In the genomic region with DNA sequence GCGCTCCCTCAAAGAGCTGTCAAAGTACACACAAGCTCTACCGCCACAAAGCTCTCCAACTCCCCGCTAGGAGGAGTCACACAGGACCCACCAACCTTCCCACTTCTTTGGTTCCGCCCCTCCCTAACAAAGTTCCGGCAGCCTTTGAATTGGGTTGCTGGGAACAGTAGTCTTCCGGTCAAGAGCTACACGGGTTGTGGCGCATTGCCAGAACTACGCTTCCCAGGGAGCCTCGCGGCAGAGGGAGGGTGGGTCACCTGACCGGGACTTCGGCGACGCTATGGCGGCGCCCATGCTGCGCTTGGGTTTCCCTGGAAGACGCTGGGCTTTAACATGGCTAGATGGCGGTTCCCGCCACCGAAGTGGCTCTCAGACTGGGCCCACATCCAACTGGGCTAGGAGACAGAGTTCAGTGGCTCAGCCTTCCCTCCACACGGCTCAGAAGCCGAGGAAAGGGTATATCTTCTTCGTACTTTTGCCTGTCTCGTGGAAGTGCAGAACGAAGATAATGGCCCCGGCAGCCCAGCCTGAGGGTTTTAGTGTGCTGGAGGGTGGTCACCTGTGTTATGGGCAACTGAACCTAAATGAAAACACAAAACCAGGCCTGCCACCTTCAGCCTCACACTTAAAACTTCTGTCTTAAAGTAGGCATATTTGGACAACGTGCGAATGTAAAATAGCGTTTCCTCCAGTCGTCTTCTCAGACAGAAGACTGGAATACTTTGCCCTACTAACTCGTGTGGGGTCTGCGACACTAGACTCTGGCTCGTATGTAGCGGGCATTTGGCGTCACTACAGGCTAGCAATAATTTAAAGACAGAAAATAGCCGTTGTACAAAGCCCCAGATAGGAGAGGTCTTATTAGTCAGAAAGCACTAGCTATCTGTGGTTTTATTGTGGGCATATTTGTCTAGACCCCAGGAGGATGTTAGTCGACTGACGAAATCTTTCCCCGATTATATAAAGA, we compare ENCODE assay signal across 7 mouse cellular contexts. TPM values are rescaled to one million over a fixed set of nuclear protein-coding genes. Genes with fewer than 3 reads are reported as not detected.
DNase-seq lines count a peak whose midpoint lies in the region; ATAC-seq lines count a peak whose summit lies in the region.

Gene Gatb, plus strand, starts transcription at position 256 of the 967 bp plus-strand sequence.

- H3K36me3 ChIP-seq in embryonic facial prominence, embryonic 11.5 days (replicated peaks; ENCODE audit: control insufficient read depth, insufficient read depth, low read depth, low read length): no peaks in the 10 kb centered on the region
- H3K36me3 ChIP-seq in limb, embryonic 10.5 days: no peaks in the 10 kb centered on the region
- no peaks in the 10 kb centered on the region for H3K36me3 ChIP-seq in midbrain, embryonic 13.5 days

- peak within 1 kb of the TSS; percentile 55 for H3K4me2 ChIP-seq in embryonic facial prominence, embryonic 11.5 days (ENCODE audit: low read depth, low read length)
- H3K4me2 ChIP-seq in midbrain, embryonic 13.5 days (replicated peaks): peak within 1 kb of the TSS; percentile 76

- peak; percentile 100 for ATAC-seq in embryonic facial prominence, embryonic 11.5 days (replicated peaks; ENCODE audit: insufficient number of reproducible peaks, low FRiP score, low TSS enrichment, low read depth)
- ATAC-seq in granulocyte monocyte progenitor cell, adult 5-6 weeks (replicated peaks; ENCODE audit: poor library complexity, severe bottlenecking): peak; percentile 93
- ATAC-seq in midbrain, embryonic 13.5 days: peak; percentile 99

- H3K9me3 ChIP-seq in embryonic facial prominence, embryonic 11.5 days (replicated peaks; ENCODE audit: control insufficient read depth, low read length): no peaks in the 10 kb centered on the region
- no peaks in the 10 kb centered on the region for H3K9me3 ChIP-seq in limb, embryonic 10.5 days (replicated peaks)
- no peaks in the 10 kb centered on the region for H3K9me3 ChIP-seq in midbrain, embryonic 13.5 days

- no peaks in the 10 kb centered on the region for H3K27me3 ChIP-seq in embryonic facial prominence, embryonic 11.5 days (ENCODE audit: control insufficient read depth, insufficient read depth, low read length)
- H3K27me3 ChIP-seq in limb, embryonic 10.5 days (ENCODE audit: low read depth, poor library complexity, severe bottlenecking): no peaks in the 10 kb centered on the region
- no peaks in the 10 kb centered on the region for H3K27me3 ChIP-seq in midbrain, embryonic 13.5 days

- H3K9ac ChIP-seq in embryonic facial prominence, embryonic 11.5 days (replicated peaks; ENCODE audit: low read length): peak within 1 kb of the TSS; percentile 85
- peak within 1 kb of the TSS; percentile 79 for H3K9ac ChIP-seq in midbrain, embryonic 13.5 days (replicated peaks)

- DNase-seq in adrenal gland, postnatal 14 days: peak; percentile 100
- DNase-seq in embryonic facial prominence, embryonic 11.5 days (ENCODE audit: low spot score): peak; percentile 99
- DNase-seq in kidney, adult 11 months: peak; percentile 99
- peak; percentile 93 for DNase-seq in limb, embryonic 10.5 days (ENCODE audit: low spot score)
- DNase-seq in spleen, adult 12 weeks (ENCODE audit: low spot score): peak; percentile 94

- peak within 1 kb of the TSS; percentile 61 for H3K4me3 ChIP-seq in embryonic facial prominence, embryonic 11.5 days (ENCODE audit: low read depth, low read length)
- peak within 1 kb of the TSS; percentile 84 for H3K4me3 ChIP-seq in limb, embryonic 10.5 days
- H3K4me3 ChIP-seq in midbrain, embryonic 13.5 days (replicated peaks): peak within 1 kb of the TSS; percentile 78

- 3% methylated on average over 41 of the region's 41 CpGs for whole genome bisulfite sequencing in embryonic facial prominence, embryonic 11.5 days
- WGBS in limb, embryonic 10.5 days: 4% methylated on average over 41 of the region's 41 CpGs
- WGBS in midbrain, embryonic 13.5 days: 3% methylated on average over 41 of the region's 41 CpGs

- no peaks in the 10 kb centered on the region for H3K4me1 ChIP-seq in embryonic facial prominence, embryonic 11.5 days (ENCODE audit: control insufficient read depth, insufficient read depth, low read length)
- 0 out of 2 replicates have a peak, but pooled peaks cover 9% of the 10 kb centered on the region for H3K4me1 ChIP-seq in limb, embryonic 10.5 days
- H3K4me1 ChIP-seq in midbrain, embryonic 13.5 days (replicated peaks): peaks cover 4% of the 10 kb centered on the region; the same call in 1 of the 2 replicates

- no peak within 1 kb of the TSS for H3K27ac ChIP-seq in embryonic facial prominence, embryonic 11.5 days (replicated peaks; ENCODE audit: low read depth, low read length)
- H3K27ac ChIP-seq in limb, embryonic 10.5 days: peak within 1 kb of the TSS; percentile 93
- H3K27ac ChIP-seq in midbrain, embryonic 13.5 days: peak within 1 kb of the TSS; percentile 78

RNA-seq across cellular contexts. Expression of gene Gatb, which starts in this region (rescaled TPM):
- total RNA-seq in adrenal gland, postnatal 14 days (2021): 35.6 and 45.1 TPM in 2 replicates
- 27.5 and 28.0 TPM in 2 replicates for polyA plus RNA-seq in embryonic facial prominence, embryonic 11.5 days (2014; fragmentation: Nextera tagmentation; extraction: Ambion mirVana)
- total RNA-seq in granulocyte monocyte progenitor cell, adult 5-6 weeks (2014; fragmentation: Nextera tagmentation): 17.3 and 44.5 TPM in 2 replicates
- total RNA-seq in granulocyte monocyte progenitor cell, adult 5-6 weeks (2017): 14.3 and 22.4 TPM in 2 replicates
- polyA plus RNA-seq in limb, embryonic 10.5 days (2016; fragmentation: Nextera tagmentation; extraction: Ambion mirVana): 26.5 and 29.5 TPM in 2 replicates
- polyA plus RNA-seq in midbrain, embryonic 13.5 days (2015; fragmentation: Nextera tagmentation; extraction: Ambion mirVana): 22.6 and 25.0 TPM in 2 replicates
